ENCODE assay signal across 8 mouse cellular contexts in genomic region chr10:116950009-116950769, GRCm38 (mm10). TPM values are rescaled to one million over a fixed set of nuclear protein-coding genes. Genes with fewer than 3 reads are reported as not detected.
DNase-seq lines count a peak whose midpoint lies in the region; ATAC-seq lines count a peak whose summit lies in the region.

TSS of gene Rab3ip (minus strand) at chr10:116950769.

- DNase-seq in Muller cell, postnatal 12 days (ENCODE audit: inconsistent ontology term) = peak; percentile 94
- DNase-seq in cerebellum, adult 9-11 months = peak; percentile 91
- peak; percentile 79 to 87 for DNase-seq in frontal cortex, postnatal 10 days (ENCODE audit: low spot score in 2 of 2)
- DNase-seq in layer of hippocampus, postnatal 14 days (ENCODE audit: low spot score in 2 of 2) = peak; percentile 91 to 93
- DNase-seq in lung, postnatal 14 days = peak; percentile 93
- peak; percentile 86 for DNase-seq in retina, adult 2 months (ENCODE audit: low read depth, low spot score)
- peak; percentile 89 to 91 for DNase-seq in thymus, postnatal 36 days

- H3K36me3 ChIP-seq in hindbrain, embryonic 12.5 days = no peaks in the 10 kb centered on the region

- H3K27ac ChIP-seq in hindbrain, embryonic 12.5 days = peak within 1 kb of the TSS; percentile 94

- peak within 1 kb of the TSS; percentile 64 for H3K4me2 ChIP-seq in hindbrain, embryonic 12.5 days (replicated peaks)

- under 1% methylated on average over 58 of the region's 103 CpGs for WGBS in hindbrain, embryonic 12.5 days

- H3K9me3 ChIP-seq in hindbrain, embryonic 12.5 days (replicated peaks) = no peaks in the 10 kb centered on the region

- H3K9ac ChIP-seq in hindbrain, embryonic 12.5 days = peak within 1 kb of the TSS; percentile 92

- peak within 1 kb of the TSS; percentile 74 for H3K4me3 ChIP-seq in hindbrain, embryonic 12.5 days

- peak; percentile 93 for ATAC-seq in hindbrain, embryonic 12.5 days (ENCODE audit: low FRiP score)

- no peaks in the 10 kb centered on the region for H3K27me3 ChIP-seq in hindbrain, embryonic 12.5 days

- H3K4me1 ChIP-seq in hindbrain, embryonic 12.5 days = peaks cover 18% of the 10 kb centered on the region

RNA-seq across cellular contexts. Expression of gene Rab3ip, which starts in this region (rescaled TPM):
- polyA plus RNA-seq in hindbrain, embryonic 12.5 days (2016; fragmentation: Nextera tagmentation; extraction: Ambion mirVana) = 40.4 and 44.1 TPM in 2 replicates
- total RNA-seq in layer of hippocampus, postnatal 14 days (2021) = 10 to 100 TPM; 67.3 to 69.6 TPM

Comparison
In these comparisons a context has a peak if more than half of its experiments do, and no peak if none do; other contexts are left out.
1. Peak in every context shown above with its lines: DNase-seq, ATAC-seq, H3K4me3 ChIP-seq and H3K27ac ChIP-seq.